Mouse (Mus musculus) thymus, adult 2 months (tissue): Measurements from ENCODE around the gene Tln2. TPM values are rescaled to one million over a fixed set of nuclear protein-coding genes. Genes with fewer than 3 reads are reported as not detected.

ENCODE experiments used
- DNase-seq: peaks from one replicate; pipeline ENCODE4 v3.0.0; 2021
- H3K27ac ChIP-seq: fragments of 200-500 bp; 2 replicates; pipeline ENCODE4 v1.5.1; 2012; ENCODE audit warnings: low read length, control low read depth; ENCODE audit not compliant: control insufficient read depth, insufficient read depth
- H3K27me3 ChIP-seq: fragments of 200-500 bp; 2 replicates; pipeline ENCODE4 v1.6.1; 2012; ENCODE audit warnings: mild to moderate bottlenecking, low read length, moderate library complexity, mixed read lengths; ENCODE audit not compliant: control insufficient read depth, insufficient read depth
- H3K36me3 ChIP-seq: fragments of 200-500 bp; 2 replicates; pipeline ENCODE4 v1.6.1; 2012; ENCODE audit warnings: mild to moderate bottlenecking, low read length, moderate library complexity; ENCODE audit not compliant: control insufficient read depth, insufficient read depth
- H3K4me1 ChIP-seq: fragments of 200-500 bp; replicated peaks from 2 replicates; pipeline ENCODE4 v1.6.1; 2012; ENCODE audit warnings: low read length; ENCODE audit not compliant: control insufficient read depth, insufficient read depth
- H3K4me3 ChIP-seq: fragments of 200-500 bp; 2 replicates; pipeline ENCODE4 v1.5.1; 2012; ENCODE audit warnings: mild to moderate bottlenecking, low read length, control low read depth, moderate library complexity; ENCODE audit not compliant: control insufficient read depth, insufficient read depth
- CTCF ChIP-seq: fragments of 200-500 bp; IDR thresholded peaks from 2 replicates; pipeline ENCODE4 v1.5.1; 2012; ENCODE audit warnings: mild to moderate bottlenecking, control low read depth, low read length, moderate library complexity, borderline replicate concordance; ENCODE audit not compliant: control insufficient read depth, poor library complexity, insufficient read depth; ENCODE audit errors: extremely low read depth
- POLR2A ChIP-seq: fragments of 200-500 bp; IDR thresholded peaks from 2 replicates; pipeline ENCODE4 v1.6.1; 2012; ENCODE audit warnings: mild to moderate bottlenecking, low read length, control low read depth, moderate library complexity; ENCODE audit not compliant: control insufficient read depth, poor library complexity, insufficient read depth; ENCODE audit errors: extremely low read depth
- WGBS: fragments of 180-500 bp; shearing (Covaris S2); methylation state at CpG from one replicate; pipeline ENCODE4 v1.1.7; 2018; 5-methylcytosine and 5-hydroxymethylcytosine counted together
- polyA plus RNA-seq: library from polyadenylated mRNA; depleted of rRNA; stranded (reverse); fragments of >200 nt; gene quantifications from 2 replicates; pipeline ENCODE4 v1.2.3, GENCODE M21; 2012

The Tln2 gene
- polyA plus RNA-seq, 1 experiment, result 3.7 TPM

DNA sequence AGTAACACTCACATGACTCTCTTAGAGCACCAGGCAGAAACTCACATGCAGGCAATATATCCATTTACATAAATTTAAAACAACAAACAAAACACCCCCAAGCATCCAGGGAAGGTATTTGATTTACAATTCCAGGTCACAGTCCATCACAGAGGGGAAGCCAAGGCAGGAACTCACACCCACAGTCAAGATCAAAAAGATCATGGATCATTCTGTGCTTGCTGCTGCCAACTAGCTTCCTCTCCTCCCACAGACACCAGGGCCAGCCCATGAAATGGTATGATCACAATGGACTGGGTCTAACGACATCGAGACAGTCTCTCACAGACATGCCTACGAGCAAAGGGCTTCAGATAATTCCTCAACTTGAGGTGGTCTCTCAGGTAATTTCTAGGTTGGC lies 70.1 kb downstream of the Tln2 start:
- DNase-seq, result no peak
- 41% methylated on average over 3 of the region's 3 CpGs for WGBS
- H3K27me3 ChIP-seq, result no peaks in the 10 kb centered on the region
- H3K36me3 ChIP-seq, result no peaks in the 10 kb centered on the region
- no peak overlapping the region for H3K27ac ChIP-seq
- no peak overlapping the region for H3K4me3 ChIP-seq
- H3K4me1 ChIP-seq, result no peaks in the 10 kb centered on the region
- TF ChIP-seq POLR2A, result no peak
- TF ChIP-seq CTCF, result no peak

DNA sequence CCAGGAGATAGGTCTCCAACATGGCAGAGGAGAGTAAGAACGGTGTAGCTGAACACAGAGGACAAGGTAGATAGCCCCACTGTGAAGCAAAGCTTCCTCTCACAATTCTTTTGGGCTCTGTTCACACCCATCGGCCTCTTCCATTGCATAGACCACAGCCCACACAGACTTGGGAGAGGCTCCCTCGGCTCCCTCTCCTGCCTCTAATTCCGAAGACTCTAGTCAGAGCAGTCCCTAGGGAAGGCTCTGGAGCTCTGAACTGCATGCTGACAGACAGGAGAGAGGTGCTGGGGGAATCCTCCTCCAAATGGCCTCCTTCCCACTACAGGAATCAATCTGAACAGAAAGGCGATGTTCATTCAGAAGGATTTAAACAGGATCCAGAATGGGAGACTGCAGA lies 72.9 kb downstream of the Tln2 start:
- Histone ChIP-seq H3K27ac (no peak overlapping the region), H3K4me1 (no peaks in the 10 kb centered on the region), H3K27me3 (no peaks in the 10 kb centered on the region), H3K4me3 (no peak overlapping the region), H3K36me3 (no peaks in the 10 kb centered on the region)
- no peak for DNase-seq
- 83% methylated on average over 5 of the region's 5 CpGs for WGBS
- TF ChIP-seq POLR2A (no peak), CTCF (no peak)

- Histone ChIP-seq H3K36me3 (no peaks in the 10 kb centered on the region), H3K4me1 (no peaks in the 10 kb centered on the region), H3K27me3 (no peaks in the 10 kb centered on the region), H3K4me3 (no peak overlapping the region), H3K27ac (no peak overlapping the region)
- WGBS, result 63% methylated on average over 15 of the region's 15 CpGs
- no peak for DNase-seq
- TF ChIP-seq POLR2A, result no peak
- TF ChIP-seq CTCF, result no peak
These were observed 74.1 kb downstream of the Tln2 start for GRCm38 (mm10) chr9:67485169-67486072.

DNA sequence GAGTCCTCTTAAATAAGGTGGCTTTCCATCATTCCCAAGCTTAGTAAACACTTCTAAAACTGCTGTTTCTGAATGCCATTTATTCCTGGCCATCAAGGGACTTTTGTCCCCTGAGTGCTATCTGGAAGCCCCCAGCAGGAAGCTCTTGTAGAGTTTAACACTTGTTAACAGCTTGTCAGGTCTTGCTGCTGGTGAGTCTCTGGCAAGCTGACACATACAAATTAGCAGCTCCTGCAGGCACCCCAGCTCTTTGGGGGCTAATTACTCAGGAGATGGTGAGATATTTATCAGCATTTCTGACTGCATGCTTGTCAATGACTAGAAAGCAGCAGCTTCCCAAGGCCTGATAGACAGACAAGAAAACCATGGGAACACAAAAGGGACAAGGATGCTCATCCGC lies 77.2 kb downstream of the Tln2 start:
- no peak overlapping the region for H3K4me3 ChIP-seq
- TF ChIP-seq CTCF, result no peak
- TF ChIP-seq POLR2A, result no peak
- 94% methylated on average over 1 of the region's 1 CpGs for WGBS

DNA sequence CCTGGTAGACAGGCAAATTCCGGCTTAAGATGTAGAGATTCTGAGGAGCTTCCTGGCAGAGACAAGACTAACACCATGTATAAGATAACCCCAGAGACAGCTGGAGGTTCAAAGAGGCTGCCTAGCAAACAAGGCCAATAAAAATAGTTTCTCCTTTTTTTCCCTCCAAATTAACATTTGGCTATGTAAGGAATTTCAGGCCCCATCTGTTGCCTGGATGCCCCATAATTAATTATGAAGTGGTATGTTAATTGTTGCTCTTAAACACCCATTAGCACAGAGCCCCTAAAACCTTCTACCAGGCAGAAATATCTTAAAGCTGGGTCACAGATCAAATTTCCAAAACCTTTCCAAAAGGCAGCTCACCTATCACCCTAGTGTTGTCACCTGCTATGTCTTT lies 77.7 kb downstream of the Tln2 start:
- Histone ChIP-seq H3K36me3 (no peaks in the 10 kb centered on the region), H3K27ac (no peak overlapping the region), H3K27me3 (no peaks in the 10 kb centered on the region), H3K4me1 (no peaks in the 10 kb centered on the region), H3K4me3 (no peak overlapping the region)
- 90% methylated on average over 1 of the region's 1 CpGs for WGBS
- no peak for DNase-seq
- TF ChIP-seq POLR2A (no peak), CTCF (no peak)

More for the DNA sequence above, 77.2 kb downstream of the Tln2 start:
- H3K27ac ChIP-seq, result no peak overlapping the region
- no peak for DNase-seq
- H3K4me1 ChIP-seq, result no peaks in the 10 kb centered on the region
- no peaks in the 10 kb centered on the region for H3K27me3 ChIP-seq
- H3K36me3 ChIP-seq, result no peaks in the 10 kb centered on the region

DNA sequence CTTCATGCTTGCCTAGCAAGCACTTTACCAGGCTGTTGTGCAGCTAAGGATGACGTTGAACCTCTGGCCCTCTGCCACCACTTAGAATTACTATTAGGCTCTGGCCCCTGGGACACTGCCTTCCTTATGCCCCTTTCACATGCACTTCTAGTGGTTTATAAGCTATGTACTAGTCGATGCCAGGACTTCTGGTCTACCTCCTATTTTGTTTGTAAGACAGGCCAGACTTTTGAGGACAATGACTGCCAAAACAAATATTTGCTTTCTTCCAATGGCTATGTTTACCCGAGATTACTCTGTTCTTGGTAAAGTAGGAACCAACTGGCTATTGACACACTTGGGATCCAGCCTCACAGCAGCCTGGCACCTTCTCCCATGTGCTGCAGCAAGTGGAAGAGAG lies 82.1 kb downstream of the Tln2 start:
- TF ChIP-seq POLR2A (no peak), CTCF (no peak)
- Histone ChIP-seq H3K27me3 (no peaks in the 10 kb centered on the region), H3K36me3 (no peaks in the 10 kb centered on the region), H3K4me3 (no peak overlapping the region), H3K27ac (no peak overlapping the region), H3K4me1 (no peaks in the 10 kb centered on the region)
- DNase-seq, result no peak
- 83% methylated on average over 3 of the region's 3 CpGs for WGBS

DNA sequence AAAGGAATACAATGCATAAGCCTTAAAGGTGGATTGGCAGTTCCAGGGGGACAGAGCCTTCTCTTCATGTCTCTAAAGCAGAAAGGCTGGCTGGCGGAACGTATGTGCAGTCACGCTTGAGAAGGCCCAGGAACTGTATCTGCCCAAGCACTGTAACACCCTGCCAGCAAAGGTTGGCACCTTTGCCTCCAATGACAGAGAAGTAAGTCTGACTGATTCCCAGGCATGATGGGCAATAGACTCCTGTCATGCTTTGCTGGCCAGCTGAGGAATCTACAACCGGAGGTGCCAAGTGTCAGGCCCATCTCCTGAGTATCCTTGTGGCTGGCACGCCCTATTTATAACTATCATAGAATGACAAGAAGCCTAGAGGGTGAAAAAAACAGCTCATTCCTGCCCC lies 83.3 kb downstream of the Tln2 start:
- no peak overlapping the region for H3K4me3 ChIP-seq
- WGBS, result 97% methylated on average over 5 of the region's 5 CpGs

More for the DNA sequence above, 83.3 kb downstream of the Tln2 start:
- Histone ChIP-seq H3K27ac (no peak overlapping the region), H3K4me1 (no peaks in the 10 kb centered on the region), H3K36me3 (no peaks in the 10 kb centered on the region), H3K27me3 (no peaks in the 10 kb centered on the region)
- DNase-seq, result no peak
- no peak for TF ChIP-seq POLR2A
- no peak for TF ChIP-seq CTCF
